Mouse (Mus musculus): ENCODE measurements around the gene Hist1h3g.

DNA sequence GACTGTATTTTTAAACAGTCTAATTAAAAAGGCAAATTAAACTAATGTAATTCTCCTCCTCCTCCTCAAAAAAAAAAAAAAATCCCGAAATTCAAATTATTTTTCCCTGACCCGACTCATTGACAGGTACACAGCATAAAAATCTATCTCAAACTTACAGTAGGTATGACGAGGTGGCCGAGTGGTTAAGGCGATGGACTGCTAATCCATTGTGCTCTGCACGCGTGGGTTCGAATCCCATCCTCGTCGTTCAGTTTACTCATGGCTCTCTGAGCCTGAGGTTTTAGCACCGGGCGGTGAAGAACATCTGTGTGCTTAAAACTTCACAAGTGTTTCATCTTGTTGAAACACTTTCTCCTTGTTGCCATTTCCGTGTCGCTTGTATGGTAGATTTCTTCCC, 13.5 kb upstream of the Hist1h3g start:
- TF ChIP-seq GATA1 (IDR thresholded peaks at IDR 0.05; ENCODE audit: borderline replicate concordance, low read length), result no peak
- no peak for TF ChIP-seq FLI1 (IDR thresholded peaks at IDR 0.05; ENCODE audit: low read length)

Data from megakaryocyte, embryonic 14.5 days (primary cell).